Mouse (Mus musculus) neural tube, embryonic 15.5 days (tissue): ENCODE measurements at regions not wholly inside any gene's neighbourhood (a gene's known extent, or its start where the extent isn't known, plus 50 kb on each side); places are given as distances from the start of the nearest gene placed in this dataset.

ENCODE experiments used
- ATAC-seq: fragments of 200-750 bp; cut with Nextera tagmentation; 2 replicates; pipeline ENCODE4 v1.8.0; 2017; ENCODE audit warnings: mild to moderate bottlenecking, moderate TSS enrichment, moderate library complexity; ENCODE audit not compliant: low FRiP score
- H3K27ac ChIP-seq: fragments of 300-500 bp; sonication (generic); replicated peaks from 2 replicates; pipeline ENCODE4 v1.5.1; 2015; ENCODE audit warnings: mild to moderate bottlenecking, inconsistent platforms
- H3K27me3 ChIP-seq: fragments of 300-500 bp; sonication (generic); replicated peaks from 2 replicates; pipeline ENCODE4 v1.6.1; 2015; ENCODE audit warnings: inconsistent platforms
- H3K36me3 ChIP-seq: fragments of 300-500 bp; sonication (generic); 2 replicates; pipeline ENCODE4 v1.6.1; 2015; ENCODE audit warnings: inconsistent platforms
- H3K4me1 ChIP-seq: fragments of 300-500 bp; sonication (generic); 2 replicates; pipeline ENCODE4 v1.6.1; 2015; ENCODE audit warnings: inconsistent platforms
- H3K4me2 ChIP-seq: fragments of 300-500 bp; sonication (generic); 2 replicates; pipeline ENCODE4 v1.6.1; 2015; ENCODE audit warnings: inconsistent platforms, mild to moderate bottlenecking, moderate library complexity
- H3K4me3 ChIP-seq: fragments of 300-500 bp; sonication (generic); replicated peaks from 2 replicates; pipeline ENCODE4 v1.5.1; 2015; ENCODE audit warnings: mild to moderate bottlenecking, inconsistent platforms
- H3K9ac ChIP-seq: fragments of 300-500 bp; sonication (generic); replicated peaks from 2 replicates; pipeline ENCODE4 v1.6.1; 2015; ENCODE audit warnings: mild to moderate bottlenecking, inconsistent platforms
- H3K9me3 ChIP-seq: fragments of 300-500 bp; sonication (generic); replicated peaks from 2 replicates; pipeline ENCODE4 v1.6.1; 2016; ENCODE audit warnings: inconsistent platforms
- WGBS: fragments of 180-500 bp; shearing (Covaris S2); methylation state at CpG from one replicate; pipeline ENCODE4 v1.1.7; 2015; ENCODE audit warnings: mixed read lengths; 5-methylcytosine and 5-hydroxymethylcytosine counted together

DNA sequence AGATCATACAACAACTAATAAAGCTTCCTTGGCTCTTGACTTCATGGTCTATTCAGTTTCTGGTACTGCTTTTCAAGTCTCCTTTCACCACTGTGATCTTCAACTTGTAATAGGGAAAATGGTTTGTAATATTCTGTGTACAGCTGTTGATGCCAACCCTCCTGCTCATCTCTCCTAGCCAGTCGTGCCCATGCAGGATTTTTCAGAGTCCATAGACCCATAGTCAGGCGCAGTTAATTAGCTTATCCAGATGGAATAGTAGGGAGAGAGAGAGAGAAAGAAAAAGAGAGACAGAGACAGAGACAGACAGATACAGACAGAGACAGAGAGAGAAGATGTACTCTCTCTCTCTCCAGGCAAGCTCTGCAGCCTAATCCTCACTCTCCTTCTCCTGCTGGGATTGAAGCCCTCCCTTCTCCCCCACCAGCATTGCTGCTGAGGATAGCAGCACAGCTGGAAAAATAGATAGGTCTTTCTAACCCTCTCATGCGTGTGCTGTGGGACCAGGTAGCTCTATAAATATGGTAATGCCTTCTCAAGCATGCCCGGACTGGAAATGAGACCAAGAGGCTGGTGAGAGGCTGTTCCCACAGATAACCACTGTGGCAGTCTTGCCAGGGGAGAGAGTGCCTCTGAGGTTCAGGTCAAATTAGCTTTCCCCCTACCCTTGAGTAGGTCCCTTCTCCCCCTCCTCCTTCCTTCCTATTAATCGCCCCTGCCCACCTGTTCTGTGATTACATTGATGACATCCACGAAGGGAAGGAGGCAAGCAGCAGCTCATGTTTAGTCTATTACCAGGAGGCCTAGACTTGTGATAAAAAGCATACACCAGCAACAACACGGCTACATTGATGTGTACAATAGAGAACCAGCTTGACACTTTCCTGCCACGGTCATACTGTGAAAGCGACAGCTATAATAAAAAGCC, 301.9 kb upstream of the Brinp1 start:
- 40% methylated on average over 9 of the region's 9 CpGs for WGBS

More for the DNA sequence above, 301.9 kb upstream of the Brinp1 start:
- no peak overlapping the region for H3K9ac ChIP-seq
- H3K4me1 ChIP-seq: peaks cover 7% of the 10 kb centered on the region; the same call in 1 of the 2 replicates
- H3K4me2 ChIP-seq: no peak overlapping the region
- H3K9me3 ChIP-seq: no peaks in the 10 kb centered on the region
- peak overlapping the region; percentile 13 for H3K27ac ChIP-seq
- no peaks in the 10 kb centered on the region for H3K36me3 ChIP-seq
- no peak overlapping the region for H3K4me3 ChIP-seq
- H3K27me3 ChIP-seq: no peaks in the 10 kb centered on the region
- ATAC-seq: peak; percentile 85
